Mouse (Mus musculus): ENCODE results near the gene Olfr592.
"Not testable (repeated sequence)": the region's sequence is repeated elsewhere in the genome, so short reads cannot be mapped to it uniquely, and the experiment has no call there.

Olfr592 gene

DNA sequence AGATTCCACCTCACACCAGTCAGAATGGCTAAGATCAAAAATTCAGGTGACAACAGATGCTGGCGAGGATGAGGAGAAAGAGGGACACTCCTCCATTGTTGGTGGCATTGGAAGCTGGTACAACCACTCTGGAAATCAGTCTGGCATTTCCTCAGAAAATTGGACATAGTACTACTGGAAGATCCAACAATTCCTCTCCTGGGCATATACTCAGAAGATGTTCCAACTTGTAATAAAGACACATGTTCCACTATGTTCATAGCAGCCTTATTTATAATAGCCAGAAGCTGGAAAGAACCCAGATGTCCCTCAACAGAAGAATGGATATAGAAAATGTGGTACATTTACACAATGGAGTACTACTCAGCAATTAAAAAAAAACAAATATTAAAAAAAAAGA is at the start of gene Olfr592:
TSS of gene Olfr592 (plus strand) at position 301 of the 400 bp plus-strand sequence.
- DNase-seq = not testable (repeated sequence)

DNA sequence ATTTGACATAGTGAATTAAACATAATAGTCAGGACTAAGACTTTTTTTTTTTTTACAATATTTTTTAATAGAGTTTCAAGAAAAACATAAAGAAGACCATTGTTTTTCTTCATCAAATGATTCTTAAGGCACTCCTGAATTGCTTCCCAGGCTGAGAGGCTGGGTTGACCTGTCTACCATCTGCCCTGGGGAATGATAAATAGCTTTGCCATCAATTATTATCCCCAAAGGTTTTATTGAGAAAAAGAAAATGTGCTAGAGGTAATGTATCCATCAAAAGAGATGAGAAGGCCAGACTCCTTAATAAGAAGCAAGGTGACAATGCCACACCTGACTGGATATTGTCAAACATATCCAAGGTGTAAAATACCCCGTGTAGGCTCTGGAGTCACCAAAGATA is 44.0 kb upstream of the Olfr592 start, which contains the start of gene Olfr588-ps1:
TSS of gene Olfr588-ps1 (plus strand) at position 301 of the 400 bp plus-strand sequence.
- DNase-seq = no peak

DNA sequence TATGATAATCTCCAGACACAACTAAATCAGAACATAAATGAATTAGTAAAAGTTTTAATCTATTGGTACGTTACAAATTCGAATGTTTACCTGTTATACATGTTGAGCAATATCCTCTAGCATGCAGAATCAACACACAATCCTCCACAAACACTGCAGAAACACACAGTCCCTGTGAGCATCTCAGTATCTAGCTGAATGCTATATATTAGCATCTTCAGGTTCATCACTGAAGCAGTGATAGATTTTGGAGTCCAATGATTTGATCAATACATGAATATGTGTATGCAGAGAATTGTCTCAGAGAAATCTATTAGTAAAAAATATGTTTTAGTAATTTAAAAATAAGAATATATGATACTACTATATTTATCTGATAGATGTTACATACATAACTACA is 28.3 kb upstream of the Olfr592 start, which contains the start of gene Olfr589:
TSS of gene Olfr589 (minus strand) at position 101 of the 400 bp plus-strand sequence.
- no peak for DNase-seq

DNA sequence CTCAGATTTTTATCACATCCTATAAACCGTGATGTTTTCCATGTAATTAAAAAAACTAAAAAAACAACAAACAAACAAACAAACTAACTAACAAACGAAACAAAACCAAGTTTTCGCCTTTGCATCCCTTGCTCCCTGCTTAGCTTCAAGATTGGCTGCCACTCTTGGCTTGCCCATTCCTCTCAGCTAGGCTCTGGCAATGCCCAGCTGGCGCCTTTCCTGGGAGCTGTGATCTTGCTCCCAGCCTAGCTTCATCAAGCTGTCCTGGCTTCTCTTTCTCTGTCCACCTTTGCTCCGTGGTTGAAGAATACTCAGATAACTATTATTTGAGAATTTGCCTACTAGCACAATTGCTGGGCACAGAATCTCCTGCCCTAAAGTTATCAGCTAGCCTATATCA is 14.9 kb upstream of the Olfr592 start:
- DNase-seq = no peak

DNA sequence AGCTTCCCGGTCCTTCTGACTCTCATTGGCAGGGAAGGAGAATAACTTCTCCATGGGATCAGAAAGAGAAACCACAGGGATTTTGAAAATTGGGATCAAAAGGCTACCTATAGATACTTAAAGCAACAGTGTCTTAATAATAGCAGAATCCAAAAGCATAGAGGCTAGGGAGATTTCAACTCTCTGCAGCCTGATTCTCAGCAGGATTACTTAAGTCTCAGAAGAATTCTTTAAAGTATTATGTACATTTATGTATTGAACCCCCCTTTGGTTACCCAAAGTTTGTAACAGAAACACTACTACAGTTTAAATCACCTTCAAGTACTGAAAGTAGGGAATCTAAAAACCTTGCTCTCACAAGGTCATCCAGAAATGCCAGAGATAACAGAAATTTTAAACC is 6.4 kb upstream of the Olfr592 start, which contains the start of gene Olfr591:
TSS of gene Olfr591 (minus strand) at position 101 of the 400 bp plus-strand sequence.
- no peak for DNase-seq

GRCm38 (mm10) chr7:103211562-103211961 is 27.0 kb downstream of the Olfr592 start, which contains the start of gene Olfr593:
TSS of gene Olfr593 (plus strand) at chr7:103211862.
- DNase-seq = no peak

GRCm38 (mm10) chr7:103212050-103212449 is 27.4 kb downstream of the Olfr592 start:
- DNase-seq = not testable (repeated sequence)

DNA sequence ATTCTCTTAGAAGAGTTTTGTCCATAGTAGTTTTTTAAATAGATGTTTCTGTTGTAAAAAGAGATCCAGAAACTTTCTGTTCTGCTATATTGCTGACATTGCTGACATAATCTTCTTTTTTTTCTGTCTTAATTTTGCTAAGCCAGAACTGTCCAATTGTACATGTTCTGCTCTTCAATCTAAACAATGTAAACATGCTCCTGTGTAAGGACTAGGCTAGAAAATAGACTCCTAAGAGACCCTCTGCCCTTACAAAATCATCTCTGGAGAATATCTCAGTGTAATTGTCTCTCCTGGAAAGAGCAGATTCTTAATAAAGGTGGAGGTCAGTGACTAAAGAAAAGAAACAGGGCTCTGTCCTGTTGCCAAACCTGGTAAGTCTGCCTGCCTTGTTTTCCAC is 32.1 kb downstream of the Olfr592 start, which contains the start of gene Olfr594:
TSS of gene Olfr594 (plus strand) at position 301 of the 400 bp plus-strand sequence.
- no peak for DNase-seq

Data from layer of hippocampus, adult 9-11 months (tissue).